Mouse (Mus musculus): Measurements from ENCODE around the gene Tmem204. TPM values are rescaled to one million over a fixed set of nuclear protein-coding genes. Genes with fewer than 3 reads are reported as not detected.
"Not testable (repeated sequence)": the region's sequence is repeated elsewhere in the genome, so short reads cannot be mapped to it uniquely, and the experiment has no call there.

Gene Tmem204
- polyA plus RNA-seq (2014; fragmentation: Nextera tagmentation; extraction: Ambion mirVana): 11.4 and 13.3 TPM in 2 replicates

DNA sequence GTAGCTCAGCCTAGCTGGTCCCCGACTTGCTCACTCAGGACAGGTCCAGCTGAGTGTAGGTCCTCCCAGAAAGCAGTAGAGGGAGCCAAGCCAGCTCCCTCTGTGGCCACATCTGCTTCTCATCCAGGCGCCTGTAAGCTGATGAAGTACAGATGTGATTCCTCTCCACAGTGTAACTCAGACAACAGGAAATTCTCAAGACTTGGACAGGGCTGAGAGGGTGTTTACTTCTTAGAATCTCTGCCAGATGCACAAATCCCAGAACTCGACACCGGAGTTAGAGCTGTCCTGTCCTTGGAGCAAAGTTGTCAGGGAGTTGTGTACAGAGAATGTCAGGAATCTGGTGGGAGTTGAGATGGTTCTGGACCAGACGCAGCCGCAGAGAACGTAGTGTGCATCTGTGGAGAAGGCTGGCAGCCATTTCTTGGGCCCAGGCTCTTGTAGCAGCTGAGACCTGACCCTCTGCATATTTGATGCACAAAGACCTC is at the start of gene Tmem204:
Tmem204 (minus strand) TSS at position 148 of the 488 bp plus-strand sequence.
- Histone ChIP-seq H3K4me2 (ENCODE audit: low read depth) (0 out of 2 replicates have a peak within 1 kb of the TSS, but pooled peaks have one; percentile 2), H3K36me3 (ENCODE audit: control insufficient read depth, insufficient read depth, low read length) (0 out of 2 replicates have a peak, but pooled peaks cover under 1% of the 10 kb centered on the region), H3K9me3 (ENCODE audit: control insufficient read depth, low read length) (no peaks in the 10 kb centered on the region), H3K27ac (ENCODE audit: low read depth, low read length) (peak within 1 kb of the TSS; percentile 70), H3K27me3 (ENCODE audit: control insufficient read depth, insufficient read depth, low read length) (no peaks in the 10 kb centered on the region), H3K4me3 (ENCODE audit: low read depth, low read length) (no peak within 1 kb of the TSS), H3K4me1 (ENCODE audit: control insufficient read depth, insufficient read depth, low read length) (no peaks in the 10 kb centered on the region), H3K9ac (ENCODE audit: low read length) (no peak within 1 kb of the TSS)
- 49% methylated on average over 7 of the region's 7 CpGs for WGBS
- DNase-seq (ENCODE audit: low spot score) (peak; percentile 45), ATAC-seq (ENCODE audit: insufficient read depth, low FRiP score, low TSS enrichment) (no peak)

DNA sequence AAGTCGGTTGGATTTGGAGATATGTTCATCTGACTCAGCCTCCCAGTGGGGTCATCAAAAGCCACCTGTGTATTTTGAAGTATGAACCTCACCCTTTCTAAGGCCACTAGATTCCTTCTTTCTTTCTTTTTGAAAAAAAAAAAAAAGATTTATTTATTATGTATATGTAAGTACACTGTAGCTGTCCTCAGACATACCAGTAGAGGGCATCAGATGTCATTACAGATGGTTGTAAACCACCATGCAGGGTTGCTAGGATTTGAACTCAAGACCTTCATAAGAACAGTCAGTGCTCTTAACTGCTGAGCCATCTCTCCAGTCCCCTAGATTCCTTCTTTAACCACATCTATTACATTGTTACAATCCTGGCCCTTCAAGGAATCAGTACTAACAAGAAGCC is 46.7 kb upstream of the Tmem204 start:
- WGBS: 95% methylated on average over 1 of the region's 1 CpGs
- Histone ChIP-seq H3K27ac (ENCODE audit: low read depth, low read length) (no peak overlapping the region), H3K4me2 (ENCODE audit: low read depth) (no peak overlapping the region), H3K9me3 (ENCODE audit: control insufficient read depth, low read length) (no peaks in the 10 kb centered on the region), H3K4me3 (ENCODE audit: low read depth, low read length) (no peak overlapping the region), H3K36me3 (ENCODE audit: control insufficient read depth, insufficient read depth, low read length) (no peaks in the 10 kb centered on the region), H3K4me1 (ENCODE audit: control insufficient read depth, insufficient read depth, low read length) (peaks cover 7% of the 10 kb centered on the region), H3K9ac (ENCODE audit: low read length) (no peak overlapping the region), H3K27me3 (ENCODE audit: control insufficient read depth, insufficient read depth, low read length) (no peaks in the 10 kb centered on the region)
- ATAC-seq (ENCODE audit: insufficient read depth, low FRiP score, low TSS enrichment): no peak
- no peak for DNase-seq (ENCODE audit: low spot score)

DNA sequence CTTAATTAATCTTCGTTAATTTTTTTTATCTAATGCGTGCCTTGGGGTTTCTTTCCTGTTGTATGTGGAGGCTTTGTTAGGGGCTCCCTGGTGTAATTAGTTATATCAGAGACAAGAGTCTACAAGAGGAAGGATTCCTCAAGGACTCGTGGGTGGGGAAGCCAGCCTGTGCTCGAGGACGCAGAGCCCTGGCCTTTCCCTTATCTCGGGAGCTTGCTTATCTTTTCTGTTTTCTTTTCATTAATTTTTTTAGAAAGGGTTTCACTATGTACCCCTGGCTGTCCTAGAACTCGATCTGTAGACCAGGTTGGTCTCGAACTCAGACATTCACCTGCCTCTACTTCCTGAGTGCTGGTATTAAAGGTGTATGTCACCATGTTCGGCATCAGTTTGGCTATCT is 44.3 kb upstream of the Tmem204 start:
- ATAC-seq (ENCODE audit: insufficient read depth, low FRiP score, low TSS enrichment) (no peak), DNase-seq (ENCODE audit: low spot score) (no peak)
- H3K27ac ChIP-seq (ENCODE audit: low read depth, low read length): no peak overlapping the region
- 0 out of 2 replicates have a peak, but pooled peaks cover 2% of the 10 kb centered on the region for H3K27me3 ChIP-seq (ENCODE audit: control insufficient read depth, insufficient read depth, low read length)
- H3K9me3 ChIP-seq (ENCODE audit: control insufficient read depth, low read length): no peaks in the 10 kb centered on the region
- WGBS: 78% methylated on average over 9 of the region's 9 CpGs
- no peaks in the 10 kb centered on the region for H3K4me1 ChIP-seq (ENCODE audit: control insufficient read depth, insufficient read depth, low read length)
- no peak overlapping the region for H3K4me3 ChIP-seq (ENCODE audit: low read depth, low read length)
- H3K9ac ChIP-seq (ENCODE audit: low read length): no peak overlapping the region
- no peaks in the 10 kb centered on the region for H3K36me3 ChIP-seq (ENCODE audit: control insufficient read depth, insufficient read depth, low read length)
- H3K4me2 ChIP-seq (ENCODE audit: low read depth): no peak overlapping the region

DNA sequence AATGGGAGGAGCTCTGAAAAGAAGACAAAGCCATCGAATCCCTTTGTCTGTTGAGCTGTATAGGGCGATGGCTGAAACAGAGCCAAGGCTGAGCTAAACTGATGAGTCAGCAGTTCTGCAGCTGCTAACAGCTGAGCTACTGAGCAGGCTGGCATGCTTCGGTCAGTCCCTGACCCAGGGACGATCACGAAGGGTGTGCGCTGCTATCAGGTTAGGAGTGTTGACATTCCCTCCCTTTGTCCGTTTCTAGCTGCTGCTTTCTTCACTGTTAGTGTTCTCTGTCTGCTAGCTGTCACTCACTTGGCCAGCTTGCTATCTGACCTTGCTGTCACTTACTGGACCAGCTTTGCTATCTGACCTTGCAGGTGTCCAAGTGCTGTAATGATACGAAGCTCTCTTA is 43.7 kb upstream of the Tmem204 start:
- 65% methylated on average over 8 of the region's 8 CpGs for WGBS
- Histone ChIP-seq H3K36me3 (ENCODE audit: control insufficient read depth, insufficient read depth, low read length) (no peaks in the 10 kb centered on the region), H3K27ac (ENCODE audit: low read depth, low read length) (no peak overlapping the region), H3K4me2 (ENCODE audit: low read depth) (no peak overlapping the region), H3K4me1 (ENCODE audit: control insufficient read depth, insufficient read depth, low read length) (no peaks in the 10 kb centered on the region), H3K9me3 (ENCODE audit: control insufficient read depth, low read length) (no peaks in the 10 kb centered on the region), H3K4me3 (ENCODE audit: low read depth, low read length) (no peak overlapping the region), H3K9ac (ENCODE audit: low read length) (no peak overlapping the region), H3K27me3 (ENCODE audit: control insufficient read depth, insufficient read depth, low read length) (0 out of 2 replicates have a peak, but pooled peaks cover 2% of the 10 kb centered on the region)
- DNase-seq (ENCODE audit: low spot score): no peak
- ATAC-seq (ENCODE audit: insufficient read depth, low FRiP score, low TSS enrichment): no peak

DNA sequence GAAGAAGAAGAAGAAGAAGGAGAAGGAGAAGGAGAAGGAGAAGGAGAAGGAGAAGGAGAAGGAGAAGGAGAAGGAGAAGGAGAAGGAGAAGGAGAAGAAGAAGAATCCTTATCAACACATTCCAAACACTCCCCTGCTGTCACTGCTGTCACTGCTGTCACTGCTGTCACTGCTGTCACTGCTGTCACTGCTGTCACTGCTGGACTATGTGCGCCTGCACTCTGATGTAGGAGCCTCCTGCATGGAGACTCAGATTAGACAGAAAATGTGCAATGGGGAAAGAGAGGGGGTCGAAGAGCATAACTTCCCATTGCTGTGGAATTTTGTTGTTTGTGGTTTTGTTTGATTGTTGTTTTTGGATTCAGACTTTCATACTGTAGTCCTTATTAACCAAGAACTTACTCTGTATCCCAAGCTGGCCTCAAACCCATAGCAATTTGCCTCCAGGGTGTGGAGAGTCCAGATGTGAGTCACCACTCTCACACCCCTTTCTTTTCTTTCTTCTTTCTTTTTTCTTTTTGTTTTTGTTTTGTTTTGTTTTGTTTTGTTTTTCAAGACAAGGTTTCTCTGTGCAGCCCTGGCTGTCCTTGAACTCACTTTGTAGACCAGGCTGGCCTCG is 42.2 kb upstream of the Tmem204 start:
- not testable (repeated sequence) for H3K36me3 ChIP-seq (ENCODE audit: control insufficient read depth, insufficient read depth, low read length)
- WGBS: 71% methylated on average over 3 of the region's 3 CpGs

DNA sequence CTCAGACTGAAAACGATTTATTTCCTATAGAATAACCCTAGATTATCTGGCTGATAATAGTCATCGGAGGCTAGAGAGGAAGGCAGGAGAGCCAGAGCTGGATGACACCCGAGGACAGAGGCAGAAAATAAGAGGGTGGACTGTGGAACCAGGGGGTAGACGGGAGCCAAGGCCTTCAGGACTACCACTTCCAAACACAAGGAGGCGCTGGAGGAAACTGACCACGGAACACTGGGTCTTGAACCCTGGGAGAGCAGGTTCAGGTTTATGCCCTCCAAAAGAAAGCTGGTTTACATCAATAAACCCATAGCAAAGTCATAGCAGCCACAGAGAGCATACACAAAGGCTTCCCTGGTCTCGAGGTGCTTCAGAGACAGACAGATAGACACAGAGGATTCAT is 40.6 kb upstream of the Tmem204 start:
- Histone ChIP-seq H3K9me3 (ENCODE audit: control insufficient read depth, low read length) (no peaks in the 10 kb centered on the region), H3K36me3 (ENCODE audit: control insufficient read depth, insufficient read depth, low read length) (no peaks in the 10 kb centered on the region), H3K4me2 (ENCODE audit: low read depth) (no peak overlapping the region), H3K4me3 (ENCODE audit: low read depth, low read length) (no peak overlapping the region), H3K27ac (ENCODE audit: low read depth, low read length) (no peak overlapping the region), H3K9ac (ENCODE audit: low read length) (no peak overlapping the region), H3K27me3 (ENCODE audit: control insufficient read depth, insufficient read depth, low read length) (0 out of 2 replicates have a peak, but pooled peaks cover 2% of the 10 kb centered on the region), H3K4me1 (ENCODE audit: control insufficient read depth, insufficient read depth, low read length) (no peaks in the 10 kb centered on the region)
- ATAC-seq (ENCODE audit: insufficient read depth, low FRiP score, low TSS enrichment) (no peak), DNase-seq (ENCODE audit: low spot score) (no peak)
- WGBS: 29% methylated on average over 7 of the region's 7 CpGs

More for the DNA sequence above, 42.2 kb upstream of the Tmem204 start:
- not testable (repeated sequence) for H3K27me3 ChIP-seq (ENCODE audit: control insufficient read depth, insufficient read depth, low read length); H3K4me3 ChIP-seq (ENCODE audit: low read depth, low read length); ATAC-seq (ENCODE audit: insufficient read depth, low FRiP score, low TSS enrichment); H3K27ac ChIP-seq (ENCODE audit: low read depth, low read length); H3K9ac ChIP-seq (ENCODE audit: low read length); H3K4me1 ChIP-seq (ENCODE audit: control insufficient read depth, insufficient read depth, low read length); H3K4me2 ChIP-seq (ENCODE audit: low read depth); H3K9me3 ChIP-seq (ENCODE audit: control insufficient read depth, low read length); DNase-seq (ENCODE audit: low spot score)

DNA sequence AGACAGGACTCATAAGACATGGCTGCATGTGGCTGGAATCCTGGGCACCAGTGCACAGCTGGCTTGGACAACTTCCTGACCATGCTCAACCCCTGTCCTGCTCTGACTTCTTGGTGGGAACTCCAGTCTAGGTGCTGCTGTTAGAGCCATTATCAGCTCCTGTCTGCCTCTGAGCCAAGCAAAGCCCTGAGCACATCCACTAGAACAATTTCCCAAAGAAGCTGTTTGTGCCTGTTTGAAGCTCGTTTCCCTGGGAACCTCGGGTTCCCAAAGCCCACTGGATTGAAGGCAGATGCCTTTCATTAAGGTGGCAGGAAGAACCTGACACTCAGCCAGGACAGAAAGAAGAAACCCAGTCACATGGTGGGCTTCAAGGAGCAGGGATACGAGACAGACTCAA is 37.0 kb upstream of the Tmem204 start, which contains the start of gene Ptx4:
Ptx4 (plus strand) TSS at position 355 of the 400 bp plus-strand sequence.
- H3K4me2 ChIP-seq (ENCODE audit: low read depth): no peak within 1 kb of the TSS
- no peaks in the 10 kb centered on the region for H3K4me1 ChIP-seq (ENCODE audit: control insufficient read depth, insufficient read depth, low read length)
- WGBS: 53% methylated on average over 3 of the region's 3 CpGs
- DNase-seq (ENCODE audit: low spot score) (no peak), ATAC-seq (ENCODE audit: insufficient read depth, low FRiP score, low TSS enrichment) (no peak)
- H3K4me3 ChIP-seq (ENCODE audit: low read depth, low read length): no peak within 1 kb of the TSS
- 0 out of 2 replicates have a peak, but pooled peaks cover 4% of the 10 kb centered on the region for H3K27me3 ChIP-seq (ENCODE audit: control insufficient read depth, insufficient read depth, low read length)
- H3K27ac ChIP-seq (ENCODE audit: low read depth, low read length): no peak within 1 kb of the TSS
- no peak within 1 kb of the TSS for H3K9ac ChIP-seq (ENCODE audit: low read length)
- H3K9me3 ChIP-seq (ENCODE audit: control insufficient read depth, low read length): no peaks in the 10 kb centered on the region
- no peaks in the 10 kb centered on the region for H3K36me3 ChIP-seq (ENCODE audit: control insufficient read depth, insufficient read depth, low read length)

DNA sequence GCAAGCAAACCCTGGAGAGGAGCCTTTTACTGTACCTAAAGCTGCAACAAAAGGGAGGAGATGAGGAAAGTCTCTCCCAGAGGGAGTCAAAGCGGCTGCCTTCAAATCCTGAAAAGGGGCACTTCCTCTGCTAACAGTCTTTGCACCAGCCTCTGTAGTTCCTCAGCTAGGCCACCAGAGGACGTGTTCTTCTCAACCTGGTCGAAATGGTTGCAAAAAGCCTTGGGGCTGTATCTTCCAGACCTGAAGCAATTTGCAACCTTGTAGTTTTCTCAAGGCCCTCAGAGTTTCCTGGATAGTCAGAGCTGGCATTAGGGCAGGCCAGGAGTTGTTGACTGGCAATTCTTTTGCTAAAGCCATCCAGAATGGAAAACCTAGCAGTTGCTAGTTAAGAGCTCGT is 33.9 kb upstream of the Tmem204 start:
- Histone ChIP-seq H3K9ac (ENCODE audit: low read length) (no peak overlapping the region), H3K4me3 (ENCODE audit: low read depth, low read length) (no peak overlapping the region), H3K9me3 (ENCODE audit: control insufficient read depth, low read length) (no peaks in the 10 kb centered on the region), H3K27ac (ENCODE audit: low read depth, low read length) (no peak overlapping the region), H3K36me3 (ENCODE audit: control insufficient read depth, insufficient read depth, low read length) (no peaks in the 10 kb centered on the region), H3K4me2 (ENCODE audit: low read depth) (no peak overlapping the region), H3K27me3 (ENCODE audit: control insufficient read depth, insufficient read depth, low read length) (0 out of 2 replicates have a peak, but pooled peaks cover 3% of the 10 kb centered on the region), H3K4me1 (ENCODE audit: control insufficient read depth, insufficient read depth, low read length) (peaks cover 6% of the 10 kb centered on the region; the same call in 1 of the 2 replicates)
- no peak for ATAC-seq (ENCODE audit: insufficient read depth, low FRiP score, low TSS enrichment)
- 36% methylated on average over 4 of the region's 4 CpGs for WGBS
- DNase-seq (ENCODE audit: low spot score): no peak

Data from neural tube, embryonic 11.5 days (tissue).